Mouse (Mus musculus) retina, postnatal 1 day (tissue): ENCODE measurements around the gene Ice1.

Source experiments
- DNase-seq: peaks from one replicate; pipeline ENCODE4 v3.0.0-alpha.2; 2012

Gene Ice1

GRCm38 (mm10) chr13:70637662-70638291 is 343 bp upstream of the Ice1 start:
- DNase-seq = peak; percentile 98

- no peak for DNase-seq
These were observed 728 bp downstream of the Ice1 start for GRCm38 (mm10) chr13:70636706-70637105.

- no peak for DNase-seq
These were observed 1.8 kb downstream of the Ice1 start for GRCm38 (mm10) chr13:70635591-70635990.

GRCm38 (mm10) chr13:70626416-70626815 is 11.0 kb downstream of the Ice1 start:
- DNase-seq = no peak

GRCm38 (mm10) chr13:70625665-70626064 is 11.8 kb downstream of the Ice1 start:
- no peak for DNase-seq

- no peak for DNase-seq
These were observed 13.0 kb downstream of the Ice1 start for GRCm38 (mm10) chr13:70624445-70624844.

- no peak for DNase-seq
These were observed 14.9 kb downstream of the Ice1 start for GRCm38 (mm10) chr13:70622461-70623057.

- DNase-seq = no peak
These were observed 15.9 kb downstream of the Ice1 start for GRCm38 (mm10) chr13:70621509-70621908.

GRCm38 (mm10) chr13:70612837-70613236 is 24.6 kb downstream of the Ice1 start:
- DNase-seq = no peak

- DNase-seq = peak; percentile 81
These were observed 26.7 kb downstream of the Ice1 start for GRCm38 (mm10) chr13:70610431-70611420.

- DNase-seq = no peak
These were observed 27.8 kb downstream of the Ice1 start for GRCm38 (mm10) chr13:70609632-70610031.

GRCm38 (mm10) chr13:70605366-70605765 is 32.1 kb downstream of the Ice1 start:
- DNase-seq = no peak

- DNase-seq = no peak
These were observed 32.7 kb downstream of the Ice1 start for GRCm38 (mm10) chr13:70604723-70605122.

- DNase-seq = no peak
These were observed 35.9 kb downstream of the Ice1 start for GRCm38 (mm10) chr13:70601566-70601965.

- no peak for DNase-seq
These were observed 37.3 kb downstream of the Ice1 start for GRCm38 (mm10) chr13:70599964-70600619.

GRCm38 (mm10) chr13:70598941-70599340 is 38.5 kb downstream of the Ice1 start:
- DNase-seq = no peak

GRCm38 (mm10) chr13:70596901-70597300 is 40.5 kb downstream of the Ice1 start:
- DNase-seq = no peak

- DNase-seq = no peak
These were observed 47.1 kb downstream of the Ice1 start for GRCm38 (mm10) chr13:70590248-70590762.

- DNase-seq = peak; percentile 66
These were observed 50.5 kb downstream of the Ice1 start for GRCm38 (mm10) chr13:70586969-70587368.

GRCm38 (mm10) chr13:70582517-70582916 is 54.9 kb downstream of the Ice1 start:
- peak; percentile 63 for DNase-seq

GRCm38 (mm10) chr13:70581509-70581908 is 55.9 kb downstream of the Ice1 start:
- DNase-seq = peak; percentile 6

- no peak for DNase-seq
These were observed 63.2 kb downstream of the Ice1 start for GRCm38 (mm10) chr13:70574216-70574615.

GRCm38 (mm10) chr13:70567889-70568288 is 69.5 kb downstream of the Ice1 start:
- DNase-seq = no peak
